Mouse (Mus musculus): ENCODE results near the gene Tsga10ip.

- TF ChIP-seq CTCF (IDR thresholded peaks at IDR 0.05; ENCODE audit: borderline replicate concordance, extremely low read depth, insufficient read depth, insufficient read length) (no peak), POLR2A (IDR thresholded peaks at IDR 0.05; ENCODE audit: borderline replicate concordance, extremely low read depth, insufficient read depth, insufficient read length, poor library complexity, severe bottlenecking) (no peak)
These were observed 24.4 kb upstream of the Tsga10ip start for GRCm38 (mm10) chr19:5426640-5427290.

All from brain, embryonic 14.5 days (tissue).